Mouse (Mus musculus) urinary bladder, postnatal 4 days (tissue): ENCODE measurements around the gene Pcsk6.

Experiments
- DNase-seq, 2 experiments: peaks; one replicate each; pipeline ENCODE4 v3.0.0; 2021 to 2022; ENCODE audit warnings: low spot score in 2 of 2

Gene Pcsk6

GRCm38 (mm10) chr7:65992329-65992728 lies 130.8 kb downstream of the Pcsk6 start:
- DNase-seq = no peak

DNA sequence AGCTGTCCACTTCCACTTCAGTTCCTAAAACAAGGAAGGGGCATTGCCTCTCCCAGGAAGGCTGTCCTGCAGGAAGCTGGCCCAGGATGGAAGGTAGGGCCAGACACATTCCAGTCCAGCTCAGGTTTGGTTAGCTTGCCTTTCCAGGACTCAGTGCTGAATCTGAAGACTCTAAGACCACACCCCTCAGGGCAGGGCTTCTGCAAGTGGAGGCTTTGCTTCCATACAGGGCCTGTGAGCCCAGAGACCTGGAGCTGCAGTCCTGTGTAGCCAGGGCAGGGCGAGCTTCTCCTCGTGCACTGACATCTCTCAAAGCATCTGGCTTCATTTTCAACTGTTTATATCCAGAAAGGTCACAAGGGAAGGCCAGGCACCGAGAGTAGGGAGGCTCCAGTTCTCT lies 131.9 kb downstream of the Pcsk6 start:
- DNase-seq = no peak

DNA sequence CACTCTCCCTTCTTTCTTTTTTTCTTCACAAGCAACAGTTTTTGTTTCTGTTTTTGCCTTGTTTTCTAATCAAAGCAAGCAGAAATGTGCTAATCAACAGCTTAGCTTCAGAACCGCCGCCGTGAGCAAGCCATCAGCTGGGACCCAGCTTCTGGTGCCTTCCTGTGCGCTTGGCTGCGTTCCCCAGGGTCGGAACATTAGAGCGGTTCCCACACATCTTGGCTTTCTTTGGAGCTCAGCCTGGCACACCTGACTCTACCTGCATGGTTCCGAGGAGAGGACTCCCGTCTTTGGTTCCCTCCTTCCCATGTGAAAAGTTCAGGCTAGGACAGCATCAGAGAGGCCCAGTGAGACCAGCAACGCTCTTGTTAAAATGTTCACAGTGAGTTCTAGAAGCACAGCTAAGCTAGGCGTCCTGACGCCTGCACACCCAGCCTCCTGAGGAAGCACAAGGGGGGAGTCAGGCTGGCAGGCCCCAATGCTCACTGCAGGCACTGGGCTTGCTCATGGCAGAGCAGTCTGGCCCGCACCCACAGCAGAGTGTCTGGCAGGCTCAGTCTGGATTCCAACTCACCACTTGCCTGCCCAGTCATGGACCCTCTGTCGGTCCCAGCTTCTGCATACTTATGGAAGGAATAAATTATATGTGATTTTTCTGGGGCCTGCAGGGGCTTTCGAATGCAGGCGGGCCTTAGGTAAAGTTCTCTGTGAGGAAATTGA lies 139.7 kb downstream of the Pcsk6 start:
- no peak for DNase-seq

GRCm38 (mm10) chr7:66001797-66002196 lies 140.3 kb downstream of the Pcsk6 start:
- no peak for DNase-seq

DNA sequence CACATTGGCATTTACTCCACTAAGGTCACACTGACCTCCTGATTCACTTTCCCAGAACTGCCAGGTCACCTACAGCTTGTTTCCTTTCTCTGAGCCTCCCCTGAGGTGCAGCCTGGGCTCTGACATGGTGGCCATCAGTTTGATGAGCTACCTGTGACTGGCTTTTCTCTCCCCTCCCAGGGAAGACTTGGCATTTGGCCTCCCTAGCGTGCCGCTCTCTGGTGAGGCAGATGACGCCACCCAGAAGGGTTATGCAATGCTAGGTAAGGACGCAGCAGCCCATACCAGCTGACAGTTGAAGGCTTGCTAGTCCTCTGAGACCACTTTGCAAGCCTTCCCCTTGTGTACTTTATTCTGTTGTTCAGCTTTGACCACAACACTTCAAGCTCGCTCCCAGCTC lies 141.9 kb downstream of the Pcsk6 start:
- no peak for DNase-seq

GRCm38 (mm10) chr7:66003865-66004638 lies 142.5 kb downstream of the Pcsk6 start:
- no peak for DNase-seq

- no peak for DNase-seq
Measured at GRCm38 (mm10) chr7:66005066-66005465, 143.5 kb downstream of the Pcsk6 start.

DNA sequence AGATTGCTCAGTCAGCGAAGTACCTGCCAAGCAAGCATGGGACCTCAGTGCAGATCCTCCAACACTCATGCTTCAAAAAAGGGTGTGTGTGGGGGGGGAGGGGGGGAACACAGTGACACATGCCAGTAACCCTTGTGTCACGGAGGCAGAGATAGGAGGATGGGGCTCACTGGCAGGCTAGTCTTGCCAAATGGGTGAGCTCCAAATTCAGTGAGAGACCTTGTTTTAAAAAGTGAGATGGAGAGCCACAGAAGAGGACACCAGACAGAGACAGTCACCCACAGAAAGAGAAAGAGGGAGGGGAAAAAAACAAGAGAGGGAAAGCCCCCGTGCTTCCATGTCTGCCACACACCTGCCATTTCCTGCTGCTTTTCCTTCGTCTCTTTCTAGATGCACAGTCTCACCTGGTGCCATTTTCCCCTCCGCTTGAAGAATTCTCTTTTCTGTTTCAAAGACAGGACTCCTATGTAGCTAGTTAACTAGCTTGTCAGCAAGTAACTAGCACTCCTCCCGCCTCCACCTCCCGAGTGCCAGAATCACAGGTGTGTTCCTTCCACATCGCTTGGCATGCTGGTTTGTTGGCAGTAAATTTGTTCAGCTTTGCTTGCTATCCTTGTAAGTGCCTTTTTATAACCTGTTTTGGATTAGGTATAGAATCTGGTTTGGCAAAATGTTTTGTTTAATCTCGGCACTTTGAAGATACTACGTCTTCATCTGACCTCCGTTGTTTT lies 146.8 kb downstream of the Pcsk6 start:
- no peak for DNase-seq

GRCm38 (mm10) chr7:66008892-66009273 lies 147.3 kb downstream of the Pcsk6 start:
- no peak for DNase-seq

DNA sequence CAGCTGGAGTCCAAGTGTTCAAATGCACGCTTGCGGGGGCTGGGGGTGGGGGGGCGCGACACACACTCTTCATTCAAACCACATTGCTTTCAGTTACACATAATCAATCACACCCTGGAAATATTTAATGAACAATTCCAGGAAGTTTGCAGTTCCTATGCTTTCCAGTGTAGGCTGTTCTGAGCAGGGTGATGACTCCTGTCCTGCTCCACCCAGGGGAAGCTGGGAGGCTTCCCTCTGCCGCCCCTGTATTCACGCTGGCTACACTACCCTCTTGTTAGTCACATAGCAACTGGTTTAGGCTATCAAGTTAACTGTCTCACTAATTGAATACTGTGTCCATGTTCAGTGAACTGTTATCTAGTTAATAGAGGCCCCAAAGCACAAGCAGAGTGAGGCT lies 149.0 kb downstream of the Pcsk6 start:
- DNase-seq = no peak

- DNase-seq = no peak
Measured at GRCm38 (mm10) chr7:66027747-66028146, 166.2 kb downstream of the Pcsk6 start.

DNA sequence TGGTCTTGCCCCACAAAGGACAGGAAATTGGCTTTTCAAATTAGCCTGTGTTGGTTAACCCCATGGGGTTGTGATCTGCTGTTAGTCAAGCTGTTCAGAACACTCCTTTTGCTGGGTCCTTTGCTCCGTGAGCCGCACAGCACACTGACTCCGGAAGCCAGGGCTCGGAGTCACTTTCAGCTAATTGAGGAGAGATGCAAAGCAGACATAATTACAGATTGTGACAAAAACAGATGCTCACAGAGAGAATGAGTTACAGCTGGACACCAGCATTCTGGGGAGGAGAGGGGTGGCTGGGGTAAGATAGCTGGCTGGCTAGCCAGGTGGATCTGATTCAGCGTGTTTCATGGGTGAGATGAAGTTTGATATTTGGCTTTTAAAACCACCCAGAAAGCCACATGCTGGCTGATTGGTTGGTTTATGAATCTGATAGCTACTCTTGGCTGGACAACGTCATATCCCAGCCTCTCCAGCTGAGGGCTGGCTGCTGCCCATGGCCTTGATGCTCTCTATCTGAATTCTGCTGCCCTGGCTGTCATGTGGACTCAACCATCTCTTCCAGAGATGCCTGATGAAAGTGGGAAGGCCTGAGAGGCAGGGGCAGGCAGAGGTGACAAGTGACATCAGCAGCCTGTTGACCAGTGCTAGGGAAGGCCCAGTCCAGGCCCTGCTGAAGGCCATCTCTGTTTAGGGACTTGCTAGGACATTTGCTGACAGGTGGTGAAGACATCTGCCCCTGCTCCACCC lies 167.4 kb downstream of the Pcsk6 start:
- DNase-seq = no peak

DNA sequence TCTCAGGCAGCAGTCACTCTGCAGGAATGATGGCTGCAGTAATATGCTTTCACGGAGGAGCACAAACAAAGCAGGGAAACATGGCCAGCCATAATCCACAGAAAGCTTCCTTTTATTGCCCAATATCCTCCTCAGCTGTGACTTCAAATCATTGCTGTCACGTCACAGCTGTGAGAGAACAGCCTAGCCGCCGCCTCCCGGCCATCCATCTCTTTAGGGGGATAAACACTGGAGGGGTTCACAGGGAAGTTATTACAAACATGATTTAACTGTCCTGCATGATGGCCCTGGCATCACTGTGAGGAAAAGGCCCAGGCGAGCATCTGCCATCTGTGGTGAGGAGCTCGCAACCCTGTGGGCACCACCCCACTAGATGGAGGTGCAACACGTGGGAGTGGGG lies 175.3 kb downstream of the Pcsk6 start:
- DNase-seq = no peak

DNA sequence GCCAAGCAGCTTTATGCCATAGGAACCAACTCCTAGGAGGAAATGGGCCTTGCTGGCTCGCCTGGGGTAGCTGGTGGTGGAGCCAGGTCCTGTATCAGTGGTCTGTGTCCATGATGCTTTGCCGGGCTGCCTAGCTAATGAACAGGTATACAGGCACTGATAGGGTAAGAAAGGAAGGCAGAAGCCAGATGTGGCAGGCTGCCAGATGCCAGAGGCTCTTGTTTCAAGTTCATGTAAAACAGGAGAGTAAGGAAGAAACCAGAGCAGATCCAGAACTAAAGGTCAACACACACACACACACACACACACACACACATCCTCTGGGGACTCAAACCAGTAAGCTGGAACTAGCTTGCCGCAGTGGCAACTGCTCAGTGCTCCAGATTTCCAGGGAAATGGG lies 176.7 kb downstream of the Pcsk6 start:
- DNase-seq = no peak

GRCm38 (mm10) chr7:66038730-66039129 lies 177.2 kb downstream of the Pcsk6 start:
- no peak for DNase-seq

- DNase-seq = no peak
Measured at GRCm38 (mm10) chr7:66040026-66040814, 178.7 kb downstream of the Pcsk6 start.

- DNase-seq = no peak
Measured at GRCm38 (mm10) chr7:66043552-66044459, 182.3 kb downstream of the Pcsk6 start, which contains the start of gene Gm45213. Gene Gm45213 (plus strand): TSS chr7:66043602.

GRCm38 (mm10) chr7:66044617-66045016 lies 183.1 kb downstream of the Pcsk6 start:
- no peak for DNase-seq

DNA sequence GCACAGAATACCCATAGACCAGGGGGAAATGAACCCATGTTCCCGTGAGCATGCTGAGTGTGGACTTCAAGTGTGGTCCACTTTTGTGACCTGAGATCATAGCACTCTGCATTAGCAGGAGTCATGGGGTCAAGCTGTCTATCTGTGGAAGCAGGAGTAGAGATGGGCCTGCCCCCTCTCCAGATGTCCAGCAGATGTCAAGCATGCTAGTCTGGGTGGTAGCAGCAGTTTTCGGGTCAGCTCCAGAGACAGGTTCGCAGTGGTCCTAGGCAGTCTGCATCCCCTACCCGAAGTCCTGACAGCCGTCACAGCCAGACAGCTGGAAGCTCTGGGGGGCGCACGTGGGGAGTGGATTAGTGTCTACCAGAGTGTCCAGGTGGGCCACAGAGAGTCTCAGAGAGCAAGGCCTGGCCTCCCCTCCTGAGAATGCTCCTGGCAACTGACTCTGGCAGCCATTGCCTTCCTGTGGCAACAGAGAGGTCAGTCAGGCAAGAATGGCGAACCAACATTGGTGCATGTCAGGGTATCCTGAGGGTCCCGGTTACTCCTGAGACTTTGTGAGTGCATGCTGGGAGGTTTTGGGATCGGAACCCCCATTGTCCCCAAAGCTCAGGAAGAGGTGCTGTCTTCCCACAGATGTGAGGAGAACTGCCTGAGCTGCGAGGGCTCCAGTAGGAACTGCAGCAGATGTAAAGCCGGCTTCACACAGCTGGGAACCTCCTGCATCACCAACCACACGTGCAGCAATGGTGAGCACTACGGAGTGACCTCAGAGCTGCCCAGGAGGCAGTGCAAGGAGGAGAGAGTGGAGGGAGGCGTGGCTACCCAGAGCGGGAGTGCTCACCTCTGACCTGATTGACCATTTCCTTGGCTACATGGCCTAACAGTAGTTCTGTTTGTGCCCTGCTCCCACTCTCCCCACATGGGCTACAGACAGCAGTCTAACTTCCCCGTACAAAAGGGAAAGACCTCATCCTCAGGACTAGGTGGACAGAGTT lies 185.7 kb downstream of the Pcsk6 start:
- no peak for DNase-seq
